Mouse (Mus musculus): ENCODE data around the gene Sgo1.
"Not testable (repeated sequence)": the region's sequence is repeated elsewhere in the genome, so short reads cannot be mapped to it uniquely, and the experiment has no call there.

Gene Sgo1

GRCm38 (mm10) chr17:53688877-53689802 lies at the start of gene Sgo1:
Gene Sgo1, minus strand, starts transcription at chr17:53689333.
- in situ Hi-C loops (cut with MboI, MseI): loop anchor here (5.0 kb wide), 1 partner anchor 62 kb away; no protein-coding TSS in a partner anchor

GRCm38 (mm10) chr17:53718916-53719315 lies 29.8 kb upstream of the Sgo1 start:
- in situ Hi-C loops (cut with MboI, MseI): not testable (repeated sequence)

GRCm38 (mm10) chr17:53718474-53718873 lies 29.3 kb upstream of the Sgo1 start:
- in situ Hi-C loops (cut with MboI, MseI): no loop called here

- in situ Hi-C loops (cut with MboI, MseI): not testable (repeated sequence)
These were observed 26.0 kb upstream of the Sgo1 start for GRCm38 (mm10) chr17:53715161-53715560.

- in situ Hi-C loops (cut with MboI, MseI): no loop called here
These were observed 25.3 kb upstream of the Sgo1 start for GRCm38 (mm10) chr17:53714453-53714852.

- in situ Hi-C loops (cut with MboI, MseI): not testable (repeated sequence)
These were observed 8.4 kb upstream of the Sgo1 start for GRCm38 (mm10) chr17:53697521-53697920.

- in situ Hi-C loops (cut with MboI, MseI): no loop called here
These were observed 4.9 kb upstream of the Sgo1 start for GRCm38 (mm10) chr17:53694039-53694438.

GRCm38 (mm10) chr17:53689946-53690345 lies 813 bp upstream of the Sgo1 start:
- in situ Hi-C loops (cut with MboI, MseI): loop anchor here (5.0 kb wide), 1 partner anchor 63 kb away; no protein-coding TSS in a partner anchor

GRCm38 (mm10) chr17:53688321-53688720 lies 812 bp downstream of the Sgo1 start:
- in situ Hi-C loops (cut with MboI, MseI): loop anchor here (5.0 kb wide), 1 partner anchor 61 kb away; no protein-coding TSS in a partner anchor

- in situ Hi-C loops (cut with MboI, MseI): no loop called here
These were observed 10.4 kb downstream of the Sgo1 start for GRCm38 (mm10) chr17:53678716-53679115.

- in situ Hi-C loops (cut with MboI, MseI): no loop called here
These were observed 18.7 kb downstream of the Sgo1 start for GRCm38 (mm10) chr17:53670453-53670852.

- in situ Hi-C loops (cut with MboI, MseI): no loop called here
These were observed 24.3 kb downstream of the Sgo1 start for GRCm38 (mm10) chr17:53664703-53665382.

- in situ Hi-C loops (cut with MboI, MseI): no loop called here
These were observed 24.9 kb downstream of the Sgo1 start for GRCm38 (mm10) chr17:53664267-53664666.

- in situ Hi-C loops (cut with MboI, MseI): no loop called here
These were observed 27.9 kb downstream of the Sgo1 start for GRCm38 (mm10) chr17:53661056-53661840.

GRCm38 (mm10) chr17:53659738-53660137 lies 29.4 kb downstream of the Sgo1 start:
- in situ Hi-C loops (cut with MboI, MseI): no loop called here

GRCm38 (mm10) chr17:53659230-53659629 lies 29.9 kb downstream of the Sgo1 start:
- in situ Hi-C loops (cut with MboI, MseI): no loop called here

GRCm38 (mm10) chr17:53658668-53659067 lies 30.5 kb downstream of the Sgo1 start:
- in situ Hi-C loops (cut with MboI, MseI): no loop called here

GRCm38 (mm10) chr17:53657391-53657790 lies 31.7 kb downstream of the Sgo1 start:
- in situ Hi-C loops (cut with MboI, MseI): not testable (repeated sequence)

- in situ Hi-C loops (cut with MboI, MseI): no loop called here
These were observed 32.7 kb downstream of the Sgo1 start for GRCm38 (mm10) chr17:53656369-53656860.

- in situ Hi-C loops (cut with MboI, MseI): no loop called here
These were observed 33.2 kb downstream of the Sgo1 start for GRCm38 (mm10) chr17:53655959-53656358.

GRCm38 (mm10) chr17:53655081-53655480 lies 34.1 kb downstream of the Sgo1 start:
- in situ Hi-C loops (cut with MboI, MseI): no loop called here

Measured in T-helper 1 cell (primary cell).